Mouse (Mus musculus) neural tube, embryonic 13.5 days (tissue): ENCODE results near the gene Fam98b. TPM values are rescaled to one million over a fixed set of nuclear protein-coding genes. Genes with fewer than 3 reads are reported as not detected.

ENCODE experiments used
- ATAC-seq: fragments of 200-750 bp; cut with Nextera tagmentation; 2 replicates; pipeline ENCODE4 v1.8.0; 2017; ENCODE audit warnings: low read depth, mild to moderate bottlenecking, moderate TSS enrichment, moderate library complexity
- H3K27ac ChIP-seq: fragments of 300-500 bp; sonication (generic); replicated peaks from 2 replicates; pipeline ENCODE4 v1.5.1; 2015; ENCODE audit warnings: moderate library complexity, mild to moderate bottlenecking, inconsistent platforms
- H3K27me3 ChIP-seq: fragments of 300-500 bp; sonication (generic); 2 replicates; pipeline ENCODE4 v1.6.1; 2015; ENCODE audit warnings: mild to moderate bottlenecking, inconsistent platforms
- H3K36me3 ChIP-seq: fragments of 300-500 bp; sonication (generic); 2 replicates; pipeline ENCODE4 v1.6.1; 2015; ENCODE audit warnings: mild to moderate bottlenecking, inconsistent platforms
- H3K4me1 ChIP-seq: fragments of 300-500 bp; sonication (generic); replicated peaks from 2 replicates; pipeline ENCODE4 v1.6.1; 2015; ENCODE audit warnings: inconsistent platforms
- H3K4me2 ChIP-seq: fragments of 300-500 bp; sonication (generic); 2 replicates; pipeline ENCODE4 v1.6.1; 2015; ENCODE audit warnings: inconsistent platforms, mild to moderate bottlenecking, moderate library complexity
- H3K4me3 ChIP-seq: fragments of 300-500 bp; sonication (generic); 2 replicates; pipeline ENCODE4 v1.5.1; 2015; ENCODE audit warnings: mild to moderate bottlenecking, inconsistent platforms
- H3K9ac ChIP-seq: fragments of 300-500 bp; sonication (generic); 2 replicates; pipeline ENCODE4 v1.6.1; 2015; ENCODE audit warnings: moderate library complexity, mild to moderate bottlenecking, inconsistent platforms
- H3K9me3 ChIP-seq: fragments of 300-500 bp; sonication (generic); 2 replicates; pipeline ENCODE4 v1.6.1; 2016; ENCODE audit warnings: inconsistent platforms
- WGBS: fragments of 180-500 bp; shearing (Covaris S2); methylation state at CpG from one replicate; pipeline ENCODE4 v1.1.7; 2015; 5-methylcytosine and 5-hydroxymethylcytosine counted together
- polyA plus RNA-seq: library from polyadenylated mRNA; unstranded; fragments of >200 nt; fragmentation: Nextera tagmentation; extraction: Ambion mirVana; gene quantifications from 2 replicates; pipeline ENCODE4 v1.2.1, GENCODE M21; 2015

Fam98b gene
- polyA plus RNA-seq, 1 experiment from 2014 or later = 11.9 TPM

- WGBS = 95% methylated on average over 3 of the region's 3 CpGs
These were observed 58.4 kb downstream of the Fam98b start for GRCm38 (mm10) chr2:117307959-117308358.

GRCm38 (mm10) chr2:117309046-117309445 lies 59.5 kb downstream of the Fam98b start:
- Histone ChIP-seq H3K27ac (no peak overlapping the region), H3K4me1 (no peaks in the 10 kb centered on the region), H3K27me3 (no peaks in the 10 kb centered on the region), H3K4me2 (no peak overlapping the region), H3K9ac (no peak overlapping the region), H3K36me3 (no peaks in the 10 kb centered on the region), H3K4me3 (no peak overlapping the region), H3K9me3 (no peaks in the 10 kb centered on the region)
- no peak for ATAC-seq
- WGBS = 84% methylated on average over 2 of the region's 2 CpGs

More at GRCm38 (mm10) chr2:117307959-117308358, 58.4 kb downstream of the Fam98b start:
- Histone ChIP-seq H3K4me2 (no peak overlapping the region), H3K27ac (no peak overlapping the region), H3K36me3 (no peaks in the 10 kb centered on the region), H3K4me3 (no peak overlapping the region), H3K27me3 (no peaks in the 10 kb centered on the region), H3K9me3 (no peaks in the 10 kb centered on the region), H3K9ac (no peak overlapping the region), H3K4me1 (no peaks in the 10 kb centered on the region)
- no peak for ATAC-seq

GRCm38 (mm10) chr2:117311349-117311748 lies 61.8 kb downstream of the Fam98b start:
- no peak for ATAC-seq
- Histone ChIP-seq H3K36me3 (no peaks in the 10 kb centered on the region), H3K9me3 (peaks cover 7% of the 10 kb centered on the region; the same call in 1 of the 2 replicates), H3K27ac (no peak overlapping the region), H3K27me3 (no peaks in the 10 kb centered on the region), H3K4me2 (no peak overlapping the region), H3K9ac (no peak overlapping the region), H3K4me1 (no peaks in the 10 kb centered on the region), H3K4me3 (no peak overlapping the region)
- 74% methylated on average over 1 of the region's 1 CpGs for WGBS

- 60% methylated on average over 2 of the region's 2 CpGs for WGBS
- H3K36me3 ChIP-seq = no peaks in the 10 kb centered on the region
- H3K27ac ChIP-seq = no peak overlapping the region
- no peak overlapping the region for H3K4me2 ChIP-seq
- H3K9me3 ChIP-seq = peaks cover 12% of the 10 kb centered on the region
- H3K4me1 ChIP-seq = no peaks in the 10 kb centered on the region
- ATAC-seq = no peak
- no peak overlapping the region for H3K4me3 ChIP-seq
- no peaks in the 10 kb centered on the region for H3K27me3 ChIP-seq
- no peak overlapping the region for H3K9ac ChIP-seq
These were observed 62.5 kb downstream of the Fam98b start for GRCm38 (mm10) chr2:117312030-117312429.

GRCm38 (mm10) chr2:117312441-117312895 lies 62.9 kb downstream of the Fam98b start:
- no peak overlapping the region for H3K27ac ChIP-seq
- ATAC-seq = no peak
- no peak overlapping the region for H3K9ac ChIP-seq
- no peaks in the 10 kb centered on the region for H3K36me3 ChIP-seq
- peaks cover 14% of the 10 kb centered on the region for H3K9me3 ChIP-seq
- H3K4me2 ChIP-seq = no peak overlapping the region
- WGBS = 61% methylated on average over 7 of the region's 7 CpGs
- H3K27me3 ChIP-seq = no peaks in the 10 kb centered on the region
- H3K4me3 ChIP-seq = no peak overlapping the region
- no peaks in the 10 kb centered on the region for H3K4me1 ChIP-seq

- no peak overlapping the region for H3K4me2 ChIP-seq
- 79% methylated on average over 5 of the region's 5 CpGs for WGBS
- H3K36me3 ChIP-seq = no peaks in the 10 kb centered on the region
- H3K9ac ChIP-seq = no peak overlapping the region
- H3K27me3 ChIP-seq = no peaks in the 10 kb centered on the region
- ATAC-seq = no peak
- H3K4me1 ChIP-seq = no peaks in the 10 kb centered on the region
- H3K9me3 ChIP-seq = peaks cover 14% of the 10 kb centered on the region
- H3K27ac ChIP-seq = no peak overlapping the region
- H3K4me3 ChIP-seq = no peak overlapping the region
These were observed 64.2 kb downstream of the Fam98b start for GRCm38 (mm10) chr2:117313586-117314235.

GRCm38 (mm10) chr2:117318991-117319390 lies 69.5 kb downstream of the Fam98b start:
- H3K4me2 ChIP-seq = no peak overlapping the region
- no peaks in the 10 kb centered on the region for H3K36me3 ChIP-seq
- ATAC-seq = no peak
- no peaks in the 10 kb centered on the region for H3K4me1 ChIP-seq
- H3K4me3 ChIP-seq = no peak overlapping the region
- H3K27me3 ChIP-seq = no peaks in the 10 kb centered on the region
- WGBS = 87% methylated on average over 3 of the region's 3 CpGs
- H3K9me3 ChIP-seq = peaks cover 14% of the 10 kb centered on the region
- no peak overlapping the region for H3K27ac ChIP-seq
- no peak overlapping the region for H3K9ac ChIP-seq

Other genes with a start within 250 kb of the Fam98b start
- gene Spred1, start 128.4 kb upstream of the Fam98b start, polyA plus RNA-seq = 11.8 and 12.5 TPM in 2 replicates
- 0.56 and 0.95 TPM in 2 replicates for gene Rasgrp1, start 93.3 kb downstream of the Fam98b start, polyA plus RNA-seq